8 mouse cellular contexts compared by ENCODE assay signal in the genomic region with DNA sequence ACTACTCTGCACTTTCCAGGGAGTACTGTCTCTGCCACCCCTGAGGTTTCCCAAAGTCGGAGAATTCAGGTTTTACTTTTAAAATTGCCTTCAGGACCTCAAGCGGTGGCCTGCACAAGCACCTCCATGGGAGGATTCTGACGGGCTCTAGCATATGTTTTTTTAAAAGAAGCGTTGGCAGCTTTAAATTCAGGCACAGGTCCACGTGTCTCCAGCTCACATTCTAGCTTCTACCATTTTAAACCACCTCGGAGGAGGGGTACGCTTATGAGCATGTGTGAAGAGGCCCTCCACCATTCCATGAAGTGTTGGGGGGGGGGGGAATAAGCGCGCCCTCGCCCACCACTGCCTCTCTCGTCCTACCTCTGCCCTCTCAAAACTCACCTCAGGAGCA. TPM values are rescaled to one million over a fixed set of nuclear protein-coding genes. Genes with fewer than 3 reads are reported as not detected.
A peak's percentile ranks its signal among the peaks of the same experiment; 100 is the strongest.
DNase-seq lines count a peak whose midpoint lies in the region; ATAC-seq and TF ChIP-seq lines count a peak whose summit lies in the region.

No protein-coding gene starts in this region.

- H3K4me3 ChIP-seq in heart, adult 2 months: peak overlapping the region; percentile 73
- peak overlapping the region; percentile 91 for H3K4me3 ChIP-seq in testis, adult 2 months (ENCODE audit: control insufficient read depth, low read depth, low read length)
- H3K4me3 ChIP-seq in forebrain, embryonic 16.5 days (replicated peaks; ENCODE audit: low read length): peak overlapping the region; percentile 95
- peak overlapping the region; percentile 83 for H3K4me3 ChIP-seq in neural tube, embryonic 12.5 days

- peak overlapping the region; percentile 67 for H3K4me2 ChIP-seq in forebrain, embryonic 16.5 days (ENCODE audit: low read length)
- H3K4me2 ChIP-seq in neural tube, embryonic 12.5 days (replicated peaks): peak overlapping the region; percentile 80

- H3K79me2 ChIP-seq in heart, adult 2 months (replicated peaks; ENCODE audit: control insufficient read depth, insufficient read depth, low read length): peaks cover 2% of the 10 kb centered on the region; the same call in 1 of the 2 replicates

- H3K9me3 ChIP-seq in forebrain, embryonic 16.5 days (ENCODE audit: control insufficient read depth, low read length): no peaks in the 10 kb centered on the region
- no peaks in the 10 kb centered on the region for H3K9me3 ChIP-seq in neural tube, embryonic 12.5 days

- DNase-seq in heart, adult 2 months: no peak
- DNase-seq in heart, adult 18-20 months: no peak
- DNase-seq in testis, postnatal 10 days (ENCODE audit: low spot score): no peak
- DNase-seq in left cerebral cortex, postnatal 14 days (ENCODE audit: low spot score in 2 of 2): peak; percentile 62 to 85
- DNase-seq in gastrocnemius, postnatal 4 days (ENCODE audit: low spot score in 2 of 2): no peak

- TF ChIP-seq POLR2A in heart, adult 2 months (IDR thresholded peaks at IDR 0.05; ENCODE audit: insufficient read depth, low read depth, low read length): no peak
- TF ChIP-seq POLR2A in testis, adult 2 months (IDR thresholded peaks at IDR 0.05; ENCODE audit: control insufficient read depth, low read depth, low read length): no peak

- WGBS in heart, adult 2 months: 0% methylated on average over 11 of the region's 11 CpGs
- 1% methylated on average over 10 of the region's 11 CpGs for WGBS in forebrain, embryonic 16.5 days
- WGBS in neural tube, embryonic 12.5 days: 3% methylated on average over 10 of the region's 11 CpGs

- peak; percentile 63 for ATAC-seq in forebrain, embryonic 16.5 days
- peak; percentile 59 for ATAC-seq in neural tube, embryonic 12.5 days (ENCODE audit: low FRiP score, low read depth)

- H3K27me3 ChIP-seq in heart, adult 2 months (ENCODE audit: control insufficient read depth, insufficient read depth, low read length): no peaks in the 10 kb centered on the region
- H3K27me3 ChIP-seq in testis, adult 2 months (ENCODE audit: control insufficient read depth, insufficient read depth, low read length): no peaks in the 10 kb centered on the region
- no peaks in the 10 kb centered on the region for H3K27me3 ChIP-seq in forebrain, embryonic 16.5 days (replicated peaks; ENCODE audit: control insufficient read depth, insufficient read depth, low read length)
- H3K27me3 ChIP-seq in neural tube, embryonic 12.5 days (replicated peaks): no peaks in the 10 kb centered on the region

- TF ChIP-seq EP300 in heart, adult 2 months (IDR thresholded peaks at IDR 0.05; ENCODE audit: insufficient read depth, low read depth, low read length): no peak

- H3K4me1 ChIP-seq in heart, adult 2 months (ENCODE audit: control insufficient read depth, insufficient read depth, low read length): peaks cover 3% of the 10 kb centered on the region
- H3K4me1 ChIP-seq in testis, adult 2 months (ENCODE audit: control insufficient read depth, insufficient read depth, low read length): peaks cover 3% of the 10 kb centered on the region
- H3K4me1 ChIP-seq in forebrain, embryonic 16.5 days (replicated peaks; ENCODE audit: control insufficient read depth, insufficient read depth, low read length): peaks cover 24% of the 10 kb centered on the region
- H3K4me1 ChIP-seq in neural tube, embryonic 12.5 days: peaks cover 20% of the 10 kb centered on the region

- intact Hi-C loops in heart, adult 2 months (cut with DNase I): loop anchor here (1.0 to 5.0 kb wide), 4 partner anchors 72 to 232 kb away; a partner anchor contains a TSS
- intact Hi-C loops in left cerebral cortex, postnatal 14 days (cut with DNase I): loop anchor here (5.0 kb wide), 2 partner anchors 43 to 72 kb away; no protein-coding TSS in a partner anchor

- no peaks in the 10 kb centered on the region for H3K36me3 ChIP-seq in heart, adult 2 months (ENCODE audit: control insufficient read depth, insufficient read depth, low read length)
- no peaks in the 10 kb centered on the region for H3K36me3 ChIP-seq in testis, adult 2 months (ENCODE audit: control insufficient read depth, insufficient read depth, low read length)
- no peaks in the 10 kb centered on the region for H3K36me3 ChIP-seq in forebrain, embryonic 16.5 days (ENCODE audit: control insufficient read depth, insufficient read depth)
- H3K36me3 ChIP-seq in neural tube, embryonic 12.5 days: peaks cover 6% of the 10 kb centered on the region; the same call in 1 of the 2 replicates

- peak overlapping the region; percentile 99 for H3K9ac ChIP-seq in heart, adult 2 months (ENCODE audit: low read depth, low read length)
- peak overlapping the region; percentile 99 for H3K9ac ChIP-seq in forebrain, embryonic 16.5 days (replicated peaks; ENCODE audit: low read depth, low read length)
- H3K9ac ChIP-seq in neural tube, embryonic 12.5 days: peak overlapping the region; percentile 95

- no peak for TF ChIP-seq CTCF in heart, adult 2 months (IDR thresholded peaks at IDR 0.05)
- TF ChIP-seq CTCF in testis, adult 2 months (IDR thresholded peaks at IDR 0.05; ENCODE audit: control insufficient read depth, insufficient read depth, insufficient replicate concordance, low read depth, low read length): no peak

- H3K27ac ChIP-seq in heart, adult 2 months: peak overlapping the region; percentile 72
- H3K27ac ChIP-seq in testis, adult 2 months (ENCODE audit: control insufficient read depth, insufficient read depth, low read depth, low read length): peak overlapping the region; percentile 93
- peak overlapping the region; percentile 99 for H3K27ac ChIP-seq in forebrain, embryonic 16.5 days (ENCODE audit: low read length)
- H3K27ac ChIP-seq in neural tube, embryonic 12.5 days: peak overlapping the region; percentile 96; the same call in 1 of the 2 replicates

RNA-seq across cellular contexts. Expression of a gene that starts 1.0 kb away (rescaled TPM):
- total RNA-seq in heart, adult 2 months (2021): 1 to 10 TPM; 4.8 to 6.1 TPM
- 4.6 and 7.0 TPM in 2 replicates for polyA plus RNA-seq in heart, adult 2 months (2012; rRNA removed)
- 1 to 10 TPM; 5.4 to 6.0 TPM for total RNA-seq in heart, adult 18-20 months (2021)
- polyA plus RNA-seq in testis, adult 2 months (2012; rRNA removed): 3.6 and 5.0 TPM in 2 replicates
- polyA plus RNA-seq in forebrain, embryonic 16.5 days (2015; fragmentation: Nextera tagmentation; extraction: Ambion mirVana): 17.0 and 18.7 TPM in 2 replicates
- total RNA-seq in left cerebral cortex, postnatal 14 days (2021): 10 to 100 TPM; 16.9 to 20.9 TPM
- polyA plus RNA-seq in neural tube, embryonic 12.5 days (2016; fragmentation: Nextera tagmentation; extraction: Ambion mirVana): 14.7 and 14.8 TPM in 2 replicates
- total RNA-seq in gastrocnemius, postnatal 4 days (2021): 10 to 100 TPM in 1 of 2 experiments, 1 to 10 TPM in 1; 8.9 to 12.1 TPM

Comparison
In these comparisons a context has a peak if more than half of its experiments do, and no peak if none do; other contexts are left out.
1. DNase-seq: peak in left cerebral cortex, postnatal 14 days (2 of 2); none in heart, adult 2 months (0 of 2), heart, adult 18-20 months (0 of 2), testis, postnatal 10 days (single experiment) and gastrocnemius, postnatal 4 days (0 of 2).
2. Peak in every context shown above with its lines, with median percentiles within 50 percentile points of each other: H3K27ac ChIP-seq, H3K4me3 ChIP-seq and H3K9ac ChIP-seq.